Mouse (Mus musculus) heart, postnatal 0 days (tissue): ENCODE measurements at regions not wholly inside any gene's neighbourhood (a gene's known extent, or its start where the extent isn't known, plus 50 kb on each side); places are given as distances from the start of the nearest gene placed in this dataset.

Experiments
- ATAC-seq: fragments of 200-750 bp; cut with Nextera tagmentation; 2 replicates; pipeline ENCODE4 v1.8.0; 2017; ENCODE audit warnings: low read depth, moderate number of reproducible peaks, moderate library complexity; ENCODE audit not compliant: insufficient read depth
- DNase-seq: peaks from one replicate; pipeline ENCODE4 v3.0.0-alpha.2; 2016; ENCODE audit warnings: low spot score
- H3K27ac ChIP-seq: fragments of 300-500 bp; sonication (generic); 2 replicates; pipeline ENCODE4 v1.5.1; 2014; ENCODE audit warnings: low read depth, mild to moderate bottlenecking
- H3K27me3 ChIP-seq: fragments of 300-500 bp; sonication (generic); 2 replicates; pipeline ENCODE4 v1.6.1; 2014; ENCODE audit warnings: low read length, mixed read lengths; ENCODE audit not compliant: control insufficient read depth, insufficient read depth
- H3K36me3 ChIP-seq: fragments of 300-500 bp; sonication (generic); replicated peaks from 2 replicates; pipeline ENCODE4 v1.6.1; 2014; ENCODE audit warnings: low read length, mixed read lengths; ENCODE audit not compliant: control insufficient read depth, insufficient read depth
- H3K4me1 ChIP-seq: fragments of 300-500 bp; sonication (generic); 2 replicates; pipeline ENCODE4 v1.6.1; 2014; ENCODE audit warnings: antibody characterized with exemption; ENCODE audit not compliant: control insufficient read depth, insufficient read depth
- H3K4me2 ChIP-seq: fragments of 300-500 bp; sonication (generic); 2 replicates; pipeline ENCODE4 v1.6.1; 2014; ENCODE audit warnings: low read depth, mild to moderate bottlenecking, low read length, moderate library complexity
- H3K4me3 ChIP-seq: fragments of 300-500 bp; sonication (generic); 2 replicates; pipeline ENCODE4 v1.5.1; 2014; ENCODE audit warnings: low read depth, low read length
- H3K9ac ChIP-seq: fragments of 300-500 bp; sonication (generic); replicated peaks from 2 replicates; pipeline ENCODE4 v1.6.1; 2014; ENCODE audit warnings: low read depth, low read length, mixed read lengths
- H3K9me3 ChIP-seq: fragments of 300-500 bp; sonication (generic); replicated peaks from 2 replicates; pipeline ENCODE4 v1.6.1; 2016; ENCODE audit warnings: low read length; ENCODE audit not compliant: control insufficient read depth
- CTCF ChIP-seq: IDR thresholded peaks from 2 replicates; pipeline ENCODE4 v1.5.1; 2016; ENCODE audit warnings: antibody characterized with exemption, control low read depth, low read depth
- EP300 ChIP-seq: IDR thresholded peaks from 2 replicates; pipeline ENCODE4 v1.6.1; 2016; ENCODE audit warnings: antibody characterized with exemption, low read depth
- WGBS: fragments of 180-500 bp; shearing (Covaris S2); extraction: QIAGEN DNeasy Blood & Tissue Kit; methylation state at CpG from one replicate; pipeline ENCODE4 v1.1.7; 2014; 5-methylcytosine and 5-hydroxymethylcytosine counted together

DNA sequence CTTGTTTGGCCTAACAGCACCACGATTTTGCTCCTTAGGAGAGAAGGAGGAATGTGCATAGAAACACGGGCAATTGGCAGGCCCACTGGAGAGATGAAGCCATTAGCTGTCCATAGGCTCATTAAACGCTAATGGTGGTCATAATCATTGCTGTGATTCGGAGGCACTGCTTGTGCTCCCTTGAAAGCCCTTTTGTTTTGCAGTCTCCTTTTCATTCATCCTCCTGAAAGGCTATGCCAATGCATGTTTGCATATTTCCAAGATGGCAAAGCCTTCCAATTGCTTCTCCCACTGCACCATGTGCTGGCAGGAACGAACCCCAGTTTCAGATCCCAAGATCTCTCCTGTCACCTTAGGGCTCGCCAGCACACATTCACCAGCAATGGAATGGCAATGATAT is 322.9 kb upstream of the Adgrl2 start:
- H3K4me3 ChIP-seq, result no peak overlapping the region
- WGBS, result 92% methylated on average over 6 of the region's 6 CpGs
- H3K36me3 ChIP-seq, result 0 out of 2 replicates have a peak, but pooled peaks cover 4% of the 10 kb centered on the region
- H3K4me1 ChIP-seq, result no peaks in the 10 kb centered on the region
- no peaks in the 10 kb centered on the region for H3K27me3 ChIP-seq
- TF ChIP-seq EP300 (no peak), CTCF (no peak)
- H3K27ac ChIP-seq, result no peak overlapping the region
- H3K9ac ChIP-seq, result no peak overlapping the region
- ATAC-seq (no peak), DNase-seq (no peak)
- no peak overlapping the region for H3K4me2 ChIP-seq
- H3K9me3 ChIP-seq, result no peaks in the 10 kb centered on the region

DNA sequence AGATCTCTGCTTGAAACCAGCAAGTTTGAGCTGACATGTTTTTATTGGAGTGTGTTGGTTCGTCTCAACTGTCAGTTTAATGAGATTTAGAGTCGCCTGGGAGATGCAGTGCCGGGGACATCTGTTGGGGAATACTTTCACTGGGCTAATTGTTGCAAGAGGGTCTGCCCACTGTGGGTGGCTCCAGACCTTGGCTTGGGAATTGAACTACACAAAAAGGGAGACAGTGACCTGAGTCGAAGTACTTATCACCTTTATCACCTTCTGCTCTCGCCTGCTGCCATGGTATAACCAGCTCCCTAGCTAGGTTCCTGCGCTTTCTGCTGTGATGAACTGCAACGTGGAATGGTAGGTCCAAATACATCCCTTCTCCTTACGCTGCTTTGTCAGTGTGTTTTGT is 321.2 kb upstream of the Adgrl2 start:
- DNase-seq (no peak), ATAC-seq (no peak)
- Histone ChIP-seq H3K9me3 (no peaks in the 10 kb centered on the region), H3K4me2 (no peak overlapping the region), H3K27me3 (no peaks in the 10 kb centered on the region), H3K9ac (no peak overlapping the region), H3K36me3 (0 out of 2 replicates have a peak, but pooled peaks cover 4% of the 10 kb centered on the region), H3K27ac (no peak overlapping the region), H3K4me1 (no peaks in the 10 kb centered on the region), H3K4me3 (no peak overlapping the region)
- WGBS, result 89% methylated on average over 8 of the region's 8 CpGs
- TF ChIP-seq CTCF, result no peak
- no peak for TF ChIP-seq EP300

DNA sequence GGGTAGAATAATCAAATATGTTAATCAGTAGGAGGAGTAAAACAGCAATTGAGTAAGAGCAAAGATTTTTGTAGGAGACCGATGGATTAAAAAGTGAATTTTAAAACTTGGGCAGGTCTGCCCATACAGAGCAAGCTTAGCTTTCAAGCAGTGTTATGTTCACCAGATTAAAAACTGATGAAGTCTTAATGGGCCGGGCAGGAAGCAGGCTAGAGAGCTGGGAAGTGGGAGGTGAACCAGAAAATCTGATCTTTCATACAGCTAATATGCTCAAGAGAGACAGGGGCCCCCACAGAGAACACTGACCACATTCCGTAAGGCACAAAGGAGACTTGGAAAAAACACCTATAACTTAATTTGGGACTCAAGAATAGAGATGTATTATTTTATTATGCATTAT is 316.4 kb upstream of the Adgrl2 start:
- ATAC-seq, result no peak
- H3K4me2 ChIP-seq, result no peak overlapping the region
- no peak overlapping the region for H3K9ac ChIP-seq
- no peaks in the 10 kb centered on the region for H3K36me3 ChIP-seq
- H3K4me1 ChIP-seq, result no peaks in the 10 kb centered on the region
- no peak overlapping the region for H3K27ac ChIP-seq
- no peaks in the 10 kb centered on the region for H3K27me3 ChIP-seq
- WGBS, result 63% methylated on average over 3 of the region's 3 CpGs
- no peaks in the 10 kb centered on the region for H3K9me3 ChIP-seq
- DNase-seq, result no peak
- TF ChIP-seq EP300, result no peak
- no peak overlapping the region for H3K4me3 ChIP-seq

DNA sequence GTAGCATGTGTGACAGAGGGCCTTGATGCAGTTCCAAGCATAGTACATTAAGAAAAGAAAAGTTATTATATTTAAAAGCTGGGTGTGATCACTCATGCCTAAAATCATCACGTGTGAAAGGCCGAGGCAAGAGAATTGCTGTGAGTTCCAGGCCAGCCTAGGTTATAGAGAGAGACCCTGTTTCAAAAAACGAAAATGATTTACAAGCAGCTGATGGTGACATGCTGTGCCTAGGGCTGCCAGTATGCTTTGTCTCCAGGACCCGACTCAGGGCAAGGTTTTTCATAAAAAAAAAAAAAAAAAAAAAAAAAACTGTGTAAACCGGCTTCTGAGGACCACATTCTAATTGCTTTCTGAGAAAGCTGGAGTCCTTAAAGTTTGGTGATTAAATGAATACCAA is 315.9 kb upstream of the Adgrl2 start:
- no peak for ATAC-seq
- Histone ChIP-seq H3K27me3 (no peaks in the 10 kb centered on the region), H3K4me3 (no peak overlapping the region), H3K36me3 (no peaks in the 10 kb centered on the region), H3K27ac (no peak overlapping the region), H3K4me2 (no peak overlapping the region), H3K9ac (no peak overlapping the region), H3K4me1 (no peaks in the 10 kb centered on the region), H3K9me3 (no peaks in the 10 kb centered on the region)
- 65% methylated on average over 5 of the region's 5 CpGs for WGBS
- DNase-seq, result no peak
- TF ChIP-seq CTCF (no peak), EP300 (no peak)

DNA sequence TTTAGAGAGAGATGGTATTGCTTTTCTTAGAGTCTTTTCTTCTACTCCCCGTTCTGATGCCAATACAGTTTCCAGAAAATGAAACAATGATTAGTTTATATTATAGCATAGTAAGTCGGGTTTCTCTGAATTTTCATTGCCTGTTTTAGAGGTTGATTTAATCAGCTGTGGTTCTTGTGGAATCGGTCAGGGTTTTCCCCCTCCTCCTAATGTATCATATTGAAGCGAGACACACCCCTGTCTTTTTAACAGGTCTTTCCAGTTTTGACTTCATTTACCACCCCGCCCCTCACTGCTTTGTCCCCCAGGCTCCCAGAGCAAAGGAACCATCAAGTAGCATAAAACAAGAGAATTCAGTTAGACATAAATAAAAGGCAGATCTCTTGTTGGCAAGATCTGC is 315.1 kb upstream of the Adgrl2 start:
- H3K27me3 ChIP-seq, result no peaks in the 10 kb centered on the region
- H3K4me3 ChIP-seq, result no peak overlapping the region
- no peak overlapping the region for H3K4me2 ChIP-seq
- H3K36me3 ChIP-seq, result no peaks in the 10 kb centered on the region
- H3K4me1 ChIP-seq, result no peaks in the 10 kb centered on the region
- TF ChIP-seq EP300 (no peak), CTCF (no peak)
- no peak overlapping the region for H3K9ac ChIP-seq
- 78% methylated on average over 5 of the region's 5 CpGs for WGBS
- ATAC-seq, result no peak
- DNase-seq, result no peak
- H3K27ac ChIP-seq, result no peak overlapping the region
- no peaks in the 10 kb centered on the region for H3K9me3 ChIP-seq

DNA sequence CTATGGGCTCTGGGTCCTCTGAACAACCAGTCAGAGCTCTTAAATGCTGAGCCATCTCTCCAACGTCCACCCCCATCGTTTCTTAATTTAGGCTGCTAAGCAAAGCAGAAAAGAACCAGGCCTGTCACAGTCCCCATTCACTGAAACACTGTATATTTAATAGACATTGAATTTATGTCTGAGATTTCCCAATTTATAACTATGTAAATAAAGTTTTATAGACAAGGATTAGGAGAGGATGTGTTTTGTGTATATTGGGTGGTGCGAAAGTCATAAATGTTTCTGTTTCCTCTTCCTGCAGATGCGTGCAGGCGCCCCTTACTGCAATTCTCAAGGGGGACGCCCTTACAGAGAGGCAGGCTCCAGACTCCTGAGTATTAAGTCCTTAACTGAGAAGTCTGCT is 314.7 kb upstream of the Adgrl2 start:
- Histone ChIP-seq H3K4me2 (no peak overlapping the region), H3K4me1 (no peaks in the 10 kb centered on the region), H3K27ac (no peak overlapping the region), H3K4me3 (no peak overlapping the region), H3K9me3 (no peaks in the 10 kb centered on the region), H3K9ac (no peak overlapping the region), H3K27me3 (no peaks in the 10 kb centered on the region), H3K36me3 (no peaks in the 10 kb centered on the region)
- no peak for TF ChIP-seq EP300
- TF ChIP-seq CTCF, result no peak
- DNase-seq, result no peak
- no peak for ATAC-seq
- 58% methylated on average over 6 of the region's 6 CpGs for WGBS
